Mouse (Mus musculus) yolk sac, embryonic 10.5 days (tissue): ENCODE measurements around the gene Lmo7.

Experiments used
- DNase-seq: peaks from one replicate; pipeline ENCODE4 v3.0.0-alpha.2; 2017; ENCODE audit warnings: low spot score

Gene Lmo7

GRCm38 (mm10) chr14:101729237-101729971 is at the start of gene Lmo7, which contains the start of gene Gm9922:
Lmo7 (plus strand) TSS chr14:101729957.
Gm9922 (minus strand) TSS chr14:101729814.
- peak; percentile 88 for DNase-seq

- DNase-seq, result no peak
These were observed 42.1 kb upstream of the Lmo7 start for GRCm38 (mm10) chr14:101687696-101688095.

GRCm38 (mm10) chr14:101688406-101688805 is 41.4 kb upstream of the Lmo7 start:
- no peak for DNase-seq

- DNase-seq, result no peak
These were observed 25.3 kb upstream of the Lmo7 start for GRCm38 (mm10) chr14:101704479-101704878.

- DNase-seq, result no peak
These were observed 22.7 kb upstream of the Lmo7 start for GRCm38 (mm10) chr14:101707088-101707487.

GRCm38 (mm10) chr14:101714414-101714813 is 15.3 kb upstream of the Lmo7 start:
- DNase-seq, result no peak

- DNase-seq, result no peak
These were observed 375 bp downstream of the Lmo7 start for GRCm38 (mm10) chr14:101729972-101730692.

GRCm38 (mm10) chr14:101733542-101734303 is 4.0 kb downstream of the Lmo7 start:
- no peak for DNase-seq

- DNase-seq, result no peak
These were observed 7.7 kb downstream of the Lmo7 start for GRCm38 (mm10) chr14:101737501-101737900.

- DNase-seq, result no peak
These were observed 16.9 kb downstream of the Lmo7 start for GRCm38 (mm10) chr14:101746635-101747034.

GRCm38 (mm10) chr14:101747811-101748210 is 18.1 kb downstream of the Lmo7 start:
- DNase-seq, result no peak

GRCm38 (mm10) chr14:101748436-101748835 is 18.7 kb downstream of the Lmo7 start:
- DNase-seq, result no peak

GRCm38 (mm10) chr14:101750910-101751309 is 21.2 kb downstream of the Lmo7 start:
- DNase-seq, result no peak

GRCm38 (mm10) chr14:101755425-101755824 is 25.7 kb downstream of the Lmo7 start:
- no peak for DNase-seq

- DNase-seq, result no peak
These were observed 32.5 kb downstream of the Lmo7 start for GRCm38 (mm10) chr14:101762267-101762666.

- no peak for DNase-seq
These were observed 34.1 kb downstream of the Lmo7 start for GRCm38 (mm10) chr14:101763762-101764295.

GRCm38 (mm10) chr14:101771336-101771735 is 41.6 kb downstream of the Lmo7 start:
- DNase-seq, result no peak

- DNase-seq, result no peak
These were observed 42.0 kb downstream of the Lmo7 start for GRCm38 (mm10) chr14:101771756-101772155.

GRCm38 (mm10) chr14:101774631-101775030 is 44.9 kb downstream of the Lmo7 start:
- no peak for DNase-seq

- no peak for DNase-seq
These were observed 46.8 kb downstream of the Lmo7 start for GRCm38 (mm10) chr14:101776296-101777128.

- no peak for DNase-seq
These were observed 47.4 kb downstream of the Lmo7 start for GRCm38 (mm10) chr14:101777129-101777493.
